Mouse (Mus musculus) urinary bladder, postnatal 10 days (tissue): Measurements from ENCODE around the gene Gng12.

Source experiments
- DNase-seq: peaks from one replicate; pipeline ENCODE4 v3.0.0; 2022; ENCODE audit warnings: low spot score

The Gng12 gene

GRCm38 (mm10) chr6:66917032-66917431, 20.8 kb downstream of the Gng12 start:
- no peak for DNase-seq

GRCm38 (mm10) chr6:66920786-66921185, 24.6 kb downstream of the Gng12 start:
- DNase-seq = no peak

GRCm38 (mm10) chr6:66921755-66922154, 25.6 kb downstream of the Gng12 start:
- DNase-seq = no peak

GRCm38 (mm10) chr6:66922501-66922900, 26.3 kb downstream of the Gng12 start:
- DNase-seq = no peak

- DNase-seq = no peak
Observed at GRCm38 (mm10) chr6:66923851-66924250, 27.7 kb downstream of the Gng12 start.

- DNase-seq = no peak
Observed at GRCm38 (mm10) chr6:66924315-66924965, 28.2 kb downstream of the Gng12 start.

- DNase-seq = no peak
Observed at GRCm38 (mm10) chr6:66926269-66926668, 30.1 kb downstream of the Gng12 start.

GRCm38 (mm10) chr6:66928972-66929645, 32.9 kb downstream of the Gng12 start:
- no peak for DNase-seq

- DNase-seq = no peak
Observed at GRCm38 (mm10) chr6:66929694-66930093, 33.5 kb downstream of the Gng12 start.

- DNase-seq = no peak
Observed at GRCm38 (mm10) chr6:66932206-66932819, 36.1 kb downstream of the Gng12 start.

- DNase-seq = no peak
Observed at GRCm38 (mm10) chr6:66940656-66941235, 44.5 kb downstream of the Gng12 start.

GRCm38 (mm10) chr6:66941792-66942191, 45.6 kb downstream of the Gng12 start:
- DNase-seq = no peak

- DNase-seq = no peak
Observed at GRCm38 (mm10) chr6:66942826-66943225, 46.6 kb downstream of the Gng12 start.

GRCm38 (mm10) chr6:66943367-66944189, 47.4 kb downstream of the Gng12 start:
- no peak for DNase-seq

GRCm38 (mm10) chr6:66944190-66945003, 48.2 kb downstream of the Gng12 start:
- no peak for DNase-seq

- DNase-seq = no peak
Observed at GRCm38 (mm10) chr6:66945004-66945356, 48.8 kb downstream of the Gng12 start.

GRCm38 (mm10) chr6:66948111-66948510, 51.9 kb downstream of the Gng12 start:
- DNase-seq = no peak

- no peak for DNase-seq
Observed at GRCm38 (mm10) chr6:66948848-66949247, 52.7 kb downstream of the Gng12 start.

- DNase-seq = no peak
Observed at GRCm38 (mm10) chr6:66951726-66952418, 55.7 kb downstream of the Gng12 start.

GRCm38 (mm10) chr6:66953951-66954519, 57.8 kb downstream of the Gng12 start:
- no peak for DNase-seq
